Mouse (Mus musculus) midbrain, embryonic 14.5 days (tissue): Measurements from ENCODE around the gene Dmxl2. TPM values are rescaled to one million over a fixed set of nuclear protein-coding genes. Genes with fewer than 3 reads are reported as not detected.
A peak's percentile ranks its signal among the peaks of the same experiment; 100 is the strongest.

ENCODE experiments used
- ATAC-seq: fragments of 200-750 bp; cut with Nextera tagmentation; 2 replicates; pipeline ENCODE4 v1.8.0; 2017; ENCODE audit warnings: moderate number of reproducible peaks, moderate library complexity; ENCODE audit not compliant: low FRiP score, low TSS enrichment
- DNase-seq: peaks from one replicate; pipeline ENCODE4 v3.0.0-alpha.2; 2015
- H3K27ac ChIP-seq: fragments of 300-500 bp; sonication (generic); replicated peaks from 2 replicates; pipeline ENCODE4 v1.5.1; 2014; ENCODE audit warnings: mild to moderate bottlenecking, low read depth, low read length, moderate library complexity
- H3K27me3 ChIP-seq: fragments of 300-500 bp; sonication (generic); 2 replicates; pipeline ENCODE4 v1.6.1; 2014; ENCODE audit warnings: low read length, control low read depth, mixed read lengths; ENCODE audit not compliant: control insufficient read depth, insufficient read depth
- H3K36me3 ChIP-seq: fragments of 300-500 bp; sonication (generic); 2 replicates; pipeline ENCODE4 v1.6.1; 2014; ENCODE audit warnings: low read length, control low read depth; ENCODE audit not compliant: control insufficient read depth, insufficient read depth
- H3K4me1 ChIP-seq: fragments of 300-500 bp; sonication (generic); 2 replicates; pipeline ENCODE4 v1.6.1; 2014; ENCODE audit warnings: mild to moderate bottlenecking, antibody characterized with exemption, low read length, control low read depth; ENCODE audit not compliant: control insufficient read depth, insufficient read depth
- H3K4me2 ChIP-seq: fragments of 300-500 bp; sonication (generic); 2 replicates; pipeline ENCODE4 v1.6.1; 2014; ENCODE audit warnings: mild to moderate bottlenecking, low read length, moderate library complexity
- H3K4me3 ChIP-seq: fragments of 300-500 bp; sonication (generic); replicated peaks from 2 replicates; pipeline ENCODE4 v1.5.1; 2014; ENCODE audit warnings: low read depth, low read length
- H3K9ac ChIP-seq: fragments of 300-500 bp; sonication (generic); replicated peaks from 2 replicates; pipeline ENCODE4 v1.6.1; 2014; ENCODE audit warnings: mild to moderate bottlenecking, low read length, moderate library complexity
- H3K9me3 ChIP-seq: fragments of 300-500 bp; sonication (generic); 2 replicates; pipeline ENCODE4 v1.6.1; 2016; ENCODE audit warnings: low read length, control low read depth, mixed read lengths; ENCODE audit not compliant: control insufficient read depth
- WGBS: fragments of 180-500 bp; shearing (Covaris S2); extraction: QIAGEN DNeasy Blood & Tissue Kit; methylation state at CpG from one replicate; pipeline ENCODE4 v1.1.7; 2014; 5-methylcytosine and 5-hydroxymethylcytosine counted together
- polyA plus RNA-seq: library from polyadenylated mRNA; unstranded; fragments of >200 nt; fragmentation: Nextera tagmentation; extraction: Ambion mirVana; gene quantifications from 2 replicates; pipeline ENCODE4 v1.2.1, GENCODE M21; 2014

Gene Dmxl2
- polyA plus RNA-seq, 1 experiment from 2014 or later, result 64.9 TPM

DNA sequence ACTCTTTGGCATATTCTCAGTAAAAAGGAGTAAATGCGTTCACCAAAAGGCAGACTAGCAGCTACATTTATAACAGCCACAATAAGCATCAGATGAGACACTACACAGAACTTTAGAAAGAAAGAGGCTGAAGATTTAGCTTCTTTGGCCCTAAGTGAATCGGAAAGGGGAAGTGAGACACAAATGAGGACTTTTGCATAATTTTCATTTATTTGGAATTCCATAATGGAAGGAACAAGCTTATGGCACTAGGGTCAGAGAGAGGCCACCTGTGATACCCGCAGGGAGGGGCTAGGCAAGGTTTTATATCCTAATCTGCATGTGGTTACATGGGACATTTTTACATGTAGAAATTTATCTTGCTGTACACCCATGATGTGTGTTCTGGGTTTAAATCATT, 36.1 kb upstream of the Dmxl2 start:
- Histone ChIP-seq H3K4me1 (peaks cover 8% of the 10 kb centered on the region; the same call in 1 of the 2 replicates), H3K4me2 (no peak overlapping the region), H3K36me3 (no peaks in the 10 kb centered on the region), H3K27me3 (no peaks in the 10 kb centered on the region), H3K9ac (no peak overlapping the region), H3K27ac (no peak overlapping the region), H3K9me3 (no peaks in the 10 kb centered on the region), H3K4me3 (no peak overlapping the region)
- DNase-seq, result no peak
- ATAC-seq, result no peak
- WGBS, result 83% methylated on average over 3 of the region's 3 CpGs

DNA sequence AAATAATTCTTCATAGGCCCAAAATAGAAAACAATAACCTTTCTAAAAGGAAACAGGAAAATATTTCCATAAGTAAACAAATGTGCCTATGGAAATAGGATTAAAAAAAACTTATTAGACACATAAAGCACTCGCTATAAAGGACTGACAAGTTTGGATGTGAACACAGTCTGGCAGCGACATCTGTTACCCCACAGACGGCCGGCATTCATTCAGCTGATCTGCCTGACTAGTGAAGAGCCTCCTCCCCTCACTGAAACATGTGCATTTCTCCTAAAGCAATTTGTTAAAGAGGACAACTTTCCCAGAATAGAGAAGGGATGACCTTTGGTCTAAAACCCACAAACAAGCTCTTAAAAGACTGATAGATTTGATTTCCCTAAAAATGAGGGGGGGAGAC, 35.6 kb upstream of the Dmxl2 start:
- ATAC-seq, result no peak
- Histone ChIP-seq H3K27me3 (no peaks in the 10 kb centered on the region), H3K27ac (no peak overlapping the region), H3K4me2 (no peak overlapping the region), H3K9ac (no peak overlapping the region), H3K36me3 (no peaks in the 10 kb centered on the region), H3K4me3 (no peak overlapping the region), H3K4me1 (peaks cover 8% of the 10 kb centered on the region; the same call in 1 of the 2 replicates), H3K9me3 (no peaks in the 10 kb centered on the region)
- 34% methylated on average over 4 of the region's 4 CpGs for WGBS
- peak; percentile 21 for DNase-seq

DNA sequence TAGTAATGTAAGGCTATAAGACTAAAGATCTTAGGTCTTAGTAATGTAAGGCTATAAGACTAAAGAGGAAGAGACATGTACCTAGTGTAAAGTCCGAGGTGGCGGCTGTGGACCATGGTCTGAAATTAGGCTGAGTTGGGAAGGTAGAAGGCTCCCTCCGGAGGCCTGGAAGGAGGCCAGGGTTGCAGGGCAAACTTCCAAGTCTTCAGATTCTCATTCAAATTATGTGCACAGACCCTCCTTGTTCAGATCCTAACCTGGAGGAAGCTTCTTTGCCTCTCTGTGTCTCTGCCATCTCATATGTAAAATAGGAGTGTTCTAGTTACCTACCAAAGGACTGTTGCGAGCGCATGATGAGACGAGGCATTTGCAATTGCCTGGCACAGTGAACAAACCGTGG, 34.8 kb upstream of the Dmxl2 start:
- no peaks in the 10 kb centered on the region for H3K36me3 ChIP-seq
- 74% methylated on average over 7 of the region's 7 CpGs for WGBS
- ATAC-seq, result no peak
- no peak overlapping the region for H3K4me2 ChIP-seq
- no peak overlapping the region for H3K27ac ChIP-seq
- H3K27me3 ChIP-seq, result no peaks in the 10 kb centered on the region
- no peak overlapping the region for H3K9ac ChIP-seq
- peaks cover 8% of the 10 kb centered on the region; the same call in 1 of the 2 replicates for H3K4me1 ChIP-seq
- no peak overlapping the region for H3K4me3 ChIP-seq
- no peaks in the 10 kb centered on the region for H3K9me3 ChIP-seq
- peak; percentile 51 for DNase-seq

DNA sequence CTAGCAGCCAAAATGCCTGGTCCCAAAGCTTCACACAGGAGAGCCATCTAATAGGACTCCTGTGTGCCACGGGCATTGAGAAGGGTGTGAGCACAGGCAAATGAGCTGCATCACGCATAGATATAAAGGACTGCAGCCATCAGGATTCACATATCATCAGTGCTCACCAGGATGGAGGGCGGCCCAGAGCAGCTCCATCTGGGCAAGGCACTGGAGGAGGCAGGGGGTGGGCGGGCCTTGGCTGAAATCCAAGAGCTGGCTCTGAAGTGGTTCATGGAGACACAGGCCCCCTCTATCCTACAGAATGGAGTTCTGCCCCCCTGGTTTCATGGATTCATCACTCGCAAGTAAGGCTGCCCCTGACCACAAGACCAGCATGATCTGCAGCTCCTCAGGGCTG, 32.5 kb upstream of the Dmxl2 start:
- no peaks in the 10 kb centered on the region for H3K27me3 ChIP-seq
- whole genome bisulfite sequencing, result 42% methylated on average over 5 of the region's 5 CpGs
- no peak overlapping the region for H3K4me2 ChIP-seq
- no peak overlapping the region for H3K4me3 ChIP-seq
- H3K4me1 ChIP-seq, result peaks cover 8% of the 10 kb centered on the region; the same call in 1 of the 2 replicates
- ATAC-seq, result peak; percentile 62; the same call in 1 of the 2 replicates
- no peak overlapping the region for H3K9ac ChIP-seq
- peak overlapping the region; percentile 46; the same call in 1 of the 2 replicates for H3K27ac ChIP-seq
- DNase-seq, result peak; percentile 74
- H3K36me3 ChIP-seq, result no peaks in the 10 kb centered on the region
- H3K9me3 ChIP-seq, result no peaks in the 10 kb centered on the region

DNA sequence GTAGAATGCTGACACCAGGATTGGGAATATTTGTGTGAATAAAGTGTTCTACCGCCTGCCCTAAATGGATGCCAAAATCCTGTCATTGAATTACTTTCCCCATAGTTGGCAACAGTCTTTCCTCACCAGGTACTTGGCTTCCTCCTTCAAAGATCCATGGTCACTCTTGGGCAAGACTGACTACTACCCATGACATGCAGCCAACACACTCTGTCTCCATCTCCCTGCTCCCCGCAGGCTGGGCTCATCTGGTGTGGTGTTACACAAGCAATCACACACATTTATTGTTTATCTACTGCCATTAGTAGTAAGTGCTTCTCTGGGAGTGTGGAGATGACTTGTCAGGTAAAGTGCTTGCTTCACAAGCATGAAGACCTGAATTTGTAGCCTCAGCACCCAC, 31.5 kb upstream of the Dmxl2 start:
- Histone ChIP-seq H3K4me3 (no peak overlapping the region), H3K9ac (no peak overlapping the region), H3K27ac (no peak overlapping the region), H3K4me1 (peaks cover 8% of the 10 kb centered on the region; the same call in 1 of the 2 replicates), H3K36me3 (no peaks in the 10 kb centered on the region), H3K27me3 (no peaks in the 10 kb centered on the region), H3K9me3 (no peaks in the 10 kb centered on the region), H3K4me2 (no peak overlapping the region)
- DNase-seq (no peak), ATAC-seq (no peak)
- WGBS, result 89% methylated on average over 2 of the region's 2 CpGs

DNA sequence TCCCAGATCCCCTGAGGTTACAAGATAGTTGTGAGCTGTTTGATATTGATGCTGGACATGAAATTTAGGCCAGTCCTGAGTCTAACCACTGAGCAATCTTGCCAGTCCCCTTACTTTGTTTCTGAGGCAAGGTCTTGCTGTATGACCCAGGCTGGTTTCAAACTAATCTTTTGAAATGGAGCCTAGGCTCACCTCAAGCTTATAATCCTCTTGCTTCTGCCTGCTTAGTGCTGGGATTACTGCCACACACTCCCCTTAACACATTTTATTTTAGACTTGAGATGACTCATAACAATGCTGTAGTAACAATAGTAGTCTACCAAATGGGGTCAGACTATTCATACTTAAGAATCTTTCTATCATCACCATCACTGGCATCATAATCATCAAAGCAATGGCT, 30.0 kb upstream of the Dmxl2 start:
- Histone ChIP-seq H3K4me2 (no peak overlapping the region), H3K27ac (no peak overlapping the region), H3K4me3 (no peak overlapping the region), H3K9me3 (no peaks in the 10 kb centered on the region), H3K4me1 (peaks cover 8% of the 10 kb centered on the region; the same call in 1 of the 2 replicates), H3K36me3 (no peaks in the 10 kb centered on the region), H3K27me3 (no peaks in the 10 kb centered on the region), H3K9ac (no peak overlapping the region)
- DNase-seq (no peak), ATAC-seq (no peak)

DNA sequence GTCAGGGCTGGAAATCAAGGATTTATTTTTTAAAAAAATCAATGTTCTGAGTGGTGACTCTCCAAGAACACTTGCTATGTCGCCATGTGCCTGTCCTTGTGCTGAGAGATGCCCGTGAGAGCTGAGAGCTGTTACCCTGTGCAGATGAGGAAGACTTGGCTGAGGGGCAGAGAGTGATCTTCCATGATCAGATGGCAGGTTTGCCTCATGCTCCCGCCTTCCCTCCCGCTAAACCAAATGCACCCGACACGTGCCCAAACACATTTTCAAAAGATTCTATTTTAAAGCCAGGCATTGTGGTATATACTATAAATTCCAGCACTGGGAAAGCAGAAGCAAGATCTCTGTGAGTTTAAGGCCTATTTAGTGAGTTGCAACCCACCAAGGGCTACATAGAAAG, 29.4 kb upstream of the Dmxl2 start:
- WGBS, result 88% methylated on average over 6 of the region's 6 CpGs
- Histone ChIP-seq H3K4me1 (peaks cover 8% of the 10 kb centered on the region; the same call in 1 of the 2 replicates), H3K36me3 (no peaks in the 10 kb centered on the region), H3K27me3 (no peaks in the 10 kb centered on the region), H3K4me3 (no peak overlapping the region), H3K9me3 (no peaks in the 10 kb centered on the region), H3K9ac (no peak overlapping the region), H3K27ac (no peak overlapping the region), H3K4me2 (no peak overlapping the region)
- DNase-seq, result no peak
- ATAC-seq, result no peak

DNA sequence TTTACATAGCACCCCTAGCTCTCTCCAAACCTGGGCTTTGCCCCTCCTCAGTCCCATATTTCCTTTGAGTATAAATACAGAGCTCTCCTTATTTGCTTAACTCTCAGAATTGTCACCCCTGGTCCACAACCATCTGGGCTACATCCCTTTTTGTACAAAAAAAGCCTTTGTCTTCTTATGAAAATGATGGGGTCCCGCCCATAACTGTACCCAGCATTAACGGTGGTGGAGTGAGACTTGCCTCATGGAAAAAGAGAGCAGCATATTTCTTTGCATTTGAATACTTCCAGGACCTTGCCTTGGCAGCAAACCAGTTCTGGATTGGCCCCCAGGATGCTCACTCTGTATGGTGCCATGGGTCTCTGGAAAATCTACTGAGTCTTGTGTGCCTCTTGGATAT, 28.5 kb upstream of the Dmxl2 start:
- WGBS, result 71% methylated on average over 2 of the region's 2 CpGs
- Histone ChIP-seq H3K27me3 (no peaks in the 10 kb centered on the region), H3K27ac (no peak overlapping the region), H3K36me3 (no peaks in the 10 kb centered on the region), H3K4me2 (no peak overlapping the region), H3K4me1 (peaks cover 8% of the 10 kb centered on the region; the same call in 1 of the 2 replicates), H3K9me3 (no peaks in the 10 kb centered on the region), H3K4me3 (no peak overlapping the region), H3K9ac (no peak overlapping the region)
- ATAC-seq (no peak), DNase-seq (no peak)

DNA sequence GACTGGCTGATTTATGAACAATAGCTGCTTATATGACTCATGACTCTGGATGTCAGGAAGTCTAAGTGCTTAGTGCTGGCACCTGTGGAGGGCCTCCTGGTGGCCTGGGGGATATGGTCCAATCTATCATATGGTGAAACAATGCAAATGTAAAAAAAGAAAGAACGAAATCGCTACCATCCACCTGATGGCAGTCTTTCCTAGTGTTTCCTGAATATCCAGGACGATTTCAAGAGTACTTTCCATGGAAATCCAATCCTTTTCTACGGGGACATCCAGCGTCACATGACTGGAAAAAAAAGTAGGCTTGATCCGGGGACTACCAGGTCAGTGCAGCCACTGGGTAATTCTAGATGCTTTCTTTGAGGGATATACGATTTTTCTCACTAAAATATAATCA, 26.3 kb upstream of the Dmxl2 start:
- no peaks in the 10 kb centered on the region; the same call in 1 of the 2 replicates for H3K4me1 ChIP-seq
- ATAC-seq (no peak), DNase-seq (no peak)
- 79% methylated on average over 7 of the region's 7 CpGs for WGBS
- no peaks in the 10 kb centered on the region for H3K9me3 ChIP-seq
- H3K4me2 ChIP-seq, result no peak overlapping the region
- no peak overlapping the region for H3K27ac ChIP-seq
- H3K9ac ChIP-seq, result no peak overlapping the region
- no peak overlapping the region for H3K4me3 ChIP-seq
- H3K36me3 ChIP-seq, result no peaks in the 10 kb centered on the region
- no peaks in the 10 kb centered on the region for H3K27me3 ChIP-seq
